Mouse (Mus musculus): Measurements from ENCODE around the gene Nkiras2. TPM values are rescaled to one million over a fixed set of nuclear protein-coding genes. Genes with fewer than 3 reads are reported as not detected.

The Nkiras2 gene
- polyA plus RNA-seq, 1 experiment from 2014 or later = 63.1 TPM

- Histone ChIP-seq H3K9me3 (ENCODE audit: control insufficient read depth, low read depth, low read length) (no peaks in the 10 kb centered on the region), H3K4me1 (ENCODE audit: control insufficient read depth, insufficient read depth, low read length) (no peaks in the 10 kb centered on the region), H3K36me3 (ENCODE audit: control insufficient read depth, insufficient read depth, low read length) (peaks cover 91% of the 10 kb centered on the region), H3K9ac (replicated peaks; ENCODE audit: low read depth, low read length) (no peak overlapping the region), H3K4me3 (ENCODE audit: low read depth, low read length) (no peak overlapping the region), H3K27me3 (ENCODE audit: control insufficient read depth, insufficient read depth, low read length) (no peaks in the 10 kb centered on the region), H3K4me2 (replicated peaks; ENCODE audit: low read depth, low read length) (no peak overlapping the region), H3K27ac (ENCODE audit: low read length) (no peak overlapping the region)
- WGBS = 96% methylated on average over 3 of the region's 3 CpGs
- ATAC-seq (ENCODE audit: insufficient number of reproducible peaks, insufficient read depth, low FRiP score, low read depth) = no peak
Measured at GRCm38 (mm10) chr11:100585148-100585547, 33.9 kb upstream of the Nkiras2 start.

- WGBS = 95% methylated on average over 2 of the region's 2 CpGs
- Histone ChIP-seq H3K4me1 (ENCODE audit: control insufficient read depth, insufficient read depth, low read length) (no peaks in the 10 kb centered on the region), H3K9ac (replicated peaks; ENCODE audit: low read depth, low read length) (no peak overlapping the region), H3K9me3 (ENCODE audit: control insufficient read depth, low read depth, low read length) (no peaks in the 10 kb centered on the region), H3K27me3 (ENCODE audit: control insufficient read depth, insufficient read depth, low read length) (no peaks in the 10 kb centered on the region), H3K4me2 (replicated peaks; ENCODE audit: low read depth, low read length) (no peak overlapping the region), H3K4me3 (ENCODE audit: low read depth, low read length) (no peak overlapping the region), H3K27ac (ENCODE audit: low read length) (no peak overlapping the region), H3K36me3 (ENCODE audit: control insufficient read depth, insufficient read depth, low read length) (peaks cover 96% of the 10 kb centered on the region)
- no peak for ATAC-seq (ENCODE audit: insufficient number of reproducible peaks, insufficient read depth, low FRiP score, low read depth)
Measured at GRCm38 (mm10) chr11:100588462-100588861, 30.6 kb upstream of the Nkiras2 start.

- no peaks in the 10 kb centered on the region for H3K9me3 ChIP-seq (ENCODE audit: control insufficient read depth, low read depth, low read length)
- no peaks in the 10 kb centered on the region for H3K27me3 ChIP-seq (ENCODE audit: control insufficient read depth, insufficient read depth, low read length)
- H3K4me3 ChIP-seq (ENCODE audit: low read depth, low read length) = no peak overlapping the region
- H3K4me2 ChIP-seq (replicated peaks; ENCODE audit: low read depth, low read length) = no peak overlapping the region
- WGBS = 89% methylated on average over 11 of the region's 11 CpGs
- H3K27ac ChIP-seq (ENCODE audit: low read length) = no peak overlapping the region
- no peak overlapping the region for H3K9ac ChIP-seq (replicated peaks; ENCODE audit: low read depth, low read length)
- H3K4me1 ChIP-seq (ENCODE audit: control insufficient read depth, insufficient read depth, low read length) = no peaks in the 10 kb centered on the region
- ATAC-seq (ENCODE audit: insufficient number of reproducible peaks, insufficient read depth, low FRiP score, low read depth) = no peak
- H3K36me3 ChIP-seq (ENCODE audit: control insufficient read depth, insufficient read depth, low read length) = peaks cover 89% of the 10 kb centered on the region
Measured at GRCm38 (mm10) chr11:100592346-100593046, 26.5 kb upstream of the Nkiras2 start.

GRCm38 (mm10) chr11:100594608-100595007, 24.4 kb upstream of the Nkiras2 start:
- H3K4me3 ChIP-seq (ENCODE audit: low read depth, low read length) = no peak overlapping the region
- WGBS = 84% methylated on average over 7 of the region's 7 CpGs
- H3K27ac ChIP-seq (ENCODE audit: low read length) = no peak overlapping the region
- H3K9ac ChIP-seq (replicated peaks; ENCODE audit: low read depth, low read length) = no peak overlapping the region
- no peaks in the 10 kb centered on the region for H3K27me3 ChIP-seq (ENCODE audit: control insufficient read depth, insufficient read depth, low read length)
- H3K4me1 ChIP-seq (ENCODE audit: control insufficient read depth, insufficient read depth, low read length) = no peaks in the 10 kb centered on the region
- ATAC-seq (ENCODE audit: insufficient number of reproducible peaks, insufficient read depth, low FRiP score, low read depth) = no peak
- H3K36me3 ChIP-seq (ENCODE audit: control insufficient read depth, insufficient read depth, low read length) = peaks cover 89% of the 10 kb centered on the region
- H3K4me2 ChIP-seq (replicated peaks; ENCODE audit: low read depth, low read length) = no peak overlapping the region
- H3K9me3 ChIP-seq (ENCODE audit: control insufficient read depth, low read depth, low read length) = no peaks in the 10 kb centered on the region

- Histone ChIP-seq H3K9me3 (ENCODE audit: control insufficient read depth, low read depth, low read length) (no peaks in the 10 kb centered on the region), H3K9ac (replicated peaks; ENCODE audit: low read depth, low read length) (no peak overlapping the region), H3K27ac (ENCODE audit: low read length) (no peak overlapping the region), H3K4me2 (replicated peaks; ENCODE audit: low read depth, low read length) (no peak overlapping the region), H3K27me3 (ENCODE audit: control insufficient read depth, insufficient read depth, low read length) (no peaks in the 10 kb centered on the region), H3K4me3 (ENCODE audit: low read depth, low read length) (no peak overlapping the region), H3K4me1 (ENCODE audit: control insufficient read depth, insufficient read depth, low read length) (no peaks in the 10 kb centered on the region), H3K36me3 (ENCODE audit: control insufficient read depth, insufficient read depth, low read length) (peaks cover 89% of the 10 kb centered on the region)
- WGBS = 76% methylated on average over 4 of the region's 4 CpGs
- ATAC-seq (ENCODE audit: insufficient number of reproducible peaks, insufficient read depth, low FRiP score, low read depth) = no peak
Measured at GRCm38 (mm10) chr11:100595533-100595932, 23.5 kb upstream of the Nkiras2 start.

GRCm38 (mm10) chr11:100598074-100598473, 21.0 kb upstream of the Nkiras2 start:
- 81% methylated on average over 4 of the region's 4 CpGs for WGBS
- H3K4me3 ChIP-seq (ENCODE audit: low read depth, low read length) = no peak overlapping the region
- no peaks in the 10 kb centered on the region for H3K27me3 ChIP-seq (ENCODE audit: control insufficient read depth, insufficient read depth, low read length)
- H3K4me1 ChIP-seq (ENCODE audit: control insufficient read depth, insufficient read depth, low read length) = no peaks in the 10 kb centered on the region
- H3K36me3 ChIP-seq (ENCODE audit: control insufficient read depth, insufficient read depth, low read length) = peaks cover 78% of the 10 kb centered on the region
- no peak overlapping the region for H3K4me2 ChIP-seq (replicated peaks; ENCODE audit: low read depth, low read length)
- no peaks in the 10 kb centered on the region for H3K9me3 ChIP-seq (ENCODE audit: control insufficient read depth, low read depth, low read length)
- ATAC-seq (ENCODE audit: insufficient number of reproducible peaks, insufficient read depth, low FRiP score, low read depth) = no peak
- no peak overlapping the region for H3K27ac ChIP-seq (ENCODE audit: low read length)
- H3K9ac ChIP-seq (replicated peaks; ENCODE audit: low read depth, low read length) = no peak overlapping the region

GRCm38 (mm10) chr11:100601372-100601771, 17.7 kb upstream of the Nkiras2 start:
- 98% methylated on average over 3 of the region's 3 CpGs for WGBS
- Histone ChIP-seq H3K4me2 (replicated peaks; ENCODE audit: low read depth, low read length) (no peak overlapping the region), H3K4me1 (ENCODE audit: control insufficient read depth, insufficient read depth, low read length) (peaks cover 3% of the 10 kb centered on the region; the same call in 1 of the 2 replicates), H3K36me3 (ENCODE audit: control insufficient read depth, insufficient read depth, low read length) (peaks cover 57% of the 10 kb centered on the region), H3K9ac (replicated peaks; ENCODE audit: low read depth, low read length) (no peak overlapping the region), H3K27me3 (ENCODE audit: control insufficient read depth, insufficient read depth, low read length) (no peaks in the 10 kb centered on the region), H3K4me3 (ENCODE audit: low read depth, low read length) (no peak overlapping the region), H3K9me3 (ENCODE audit: control insufficient read depth, low read depth, low read length) (no peaks in the 10 kb centered on the region), H3K27ac (ENCODE audit: low read length) (no peak overlapping the region)
- no peak for ATAC-seq (ENCODE audit: insufficient number of reproducible peaks, insufficient read depth, low FRiP score, low read depth)

- Histone ChIP-seq H3K4me3 (ENCODE audit: low read depth, low read length) (no peak overlapping the region), H3K4me1 (ENCODE audit: control insufficient read depth, insufficient read depth, low read length) (peaks cover 3% of the 10 kb centered on the region; the same call in 1 of the 2 replicates), H3K36me3 (ENCODE audit: control insufficient read depth, insufficient read depth, low read length) (peaks cover 40% of the 10 kb centered on the region), H3K9me3 (ENCODE audit: control insufficient read depth, low read depth, low read length) (no peaks in the 10 kb centered on the region), H3K4me2 (replicated peaks; ENCODE audit: low read depth, low read length) (no peak overlapping the region), H3K27me3 (ENCODE audit: control insufficient read depth, insufficient read depth, low read length) (no peaks in the 10 kb centered on the region), H3K9ac (replicated peaks; ENCODE audit: low read depth, low read length) (no peak overlapping the region), H3K27ac (ENCODE audit: low read length) (no peak overlapping the region)
- 89% methylated on average over 9 of the region's 9 CpGs for WGBS
- ATAC-seq (ENCODE audit: insufficient number of reproducible peaks, insufficient read depth, low FRiP score, low read depth) = no peak
Measured at GRCm38 (mm10) chr11:100603155-100603554, 15.9 kb upstream of the Nkiras2 start.

GRCm38 (mm10) chr11:100603813-100604212, 15.2 kb upstream of the Nkiras2 start:
- Histone ChIP-seq H3K9ac (replicated peaks; ENCODE audit: low read depth, low read length) (no peak overlapping the region), H3K4me3 (ENCODE audit: low read depth, low read length) (no peak overlapping the region), H3K9me3 (ENCODE audit: control insufficient read depth, low read depth, low read length) (no peaks in the 10 kb centered on the region), H3K27me3 (ENCODE audit: control insufficient read depth, insufficient read depth, low read length) (no peaks in the 10 kb centered on the region), H3K27ac (ENCODE audit: low read length) (no peak overlapping the region), H3K4me1 (ENCODE audit: control insufficient read depth, insufficient read depth, low read length) (peaks cover 3% of the 10 kb centered on the region; the same call in 1 of the 2 replicates), H3K36me3 (ENCODE audit: control insufficient read depth, insufficient read depth, low read length) (peaks cover 34% of the 10 kb centered on the region), H3K4me2 (replicated peaks; ENCODE audit: low read depth, low read length) (no peak overlapping the region)
- ATAC-seq (ENCODE audit: insufficient number of reproducible peaks, insufficient read depth, low FRiP score, low read depth) = no peak
- WGBS = 81% methylated on average over 8 of the region's 8 CpGs

All from stomach, embryonic 14.5 days (tissue).